Mouse (Mus musculus): ENCODE measurements at regions not wholly inside any gene's neighbourhood (a gene's known extent, or its start where the extent isn't known, plus 50 kb on each side); places are given as distances from the start of the nearest gene placed in this dataset.
"Not testable (repeated sequence)": the region's sequence is repeated elsewhere in the genome, so short reads cannot be mapped to it uniquely, and the experiment has no call there.

DNA sequence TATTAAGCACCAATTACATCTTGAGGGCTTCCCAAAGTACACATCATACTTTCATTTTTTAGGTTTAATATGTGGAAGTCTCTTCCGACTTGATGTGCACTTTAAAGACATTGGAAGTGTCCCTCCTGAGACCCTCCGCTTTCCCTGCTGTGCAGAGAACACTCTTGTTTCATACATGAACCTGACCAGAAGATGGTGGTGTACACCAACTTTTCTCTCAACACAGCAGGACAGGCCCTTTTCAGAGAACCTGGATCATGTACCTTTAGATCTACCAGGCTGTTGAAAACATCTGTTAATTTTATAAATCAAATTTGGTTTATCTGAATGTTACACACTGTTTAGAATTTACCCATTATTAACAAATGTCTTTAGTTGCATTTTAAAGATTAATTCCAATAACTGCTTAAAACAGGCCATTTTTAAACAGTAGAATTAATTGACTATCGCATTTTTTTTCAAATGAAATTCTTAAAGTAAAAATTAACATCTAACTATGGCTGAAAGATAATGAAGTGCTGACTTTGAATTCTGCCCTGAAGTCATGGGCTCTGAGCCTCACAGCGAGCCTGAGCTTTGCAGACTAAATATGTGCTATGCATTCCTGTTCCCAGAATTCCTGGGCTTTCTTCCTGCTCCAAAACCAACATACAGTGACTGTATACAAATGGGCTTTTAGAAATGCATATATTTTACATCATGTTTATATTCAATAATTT, 112.4 kb upstream of the Rasgrp1 start:
- 59% methylated on average over 4 of the region's 4 CpGs for WGBS
- ATAC-seq, result peak; percentile 55
- no peaks in the 10 kb centered on the region for H3K36me3 ChIP-seq

DNA sequence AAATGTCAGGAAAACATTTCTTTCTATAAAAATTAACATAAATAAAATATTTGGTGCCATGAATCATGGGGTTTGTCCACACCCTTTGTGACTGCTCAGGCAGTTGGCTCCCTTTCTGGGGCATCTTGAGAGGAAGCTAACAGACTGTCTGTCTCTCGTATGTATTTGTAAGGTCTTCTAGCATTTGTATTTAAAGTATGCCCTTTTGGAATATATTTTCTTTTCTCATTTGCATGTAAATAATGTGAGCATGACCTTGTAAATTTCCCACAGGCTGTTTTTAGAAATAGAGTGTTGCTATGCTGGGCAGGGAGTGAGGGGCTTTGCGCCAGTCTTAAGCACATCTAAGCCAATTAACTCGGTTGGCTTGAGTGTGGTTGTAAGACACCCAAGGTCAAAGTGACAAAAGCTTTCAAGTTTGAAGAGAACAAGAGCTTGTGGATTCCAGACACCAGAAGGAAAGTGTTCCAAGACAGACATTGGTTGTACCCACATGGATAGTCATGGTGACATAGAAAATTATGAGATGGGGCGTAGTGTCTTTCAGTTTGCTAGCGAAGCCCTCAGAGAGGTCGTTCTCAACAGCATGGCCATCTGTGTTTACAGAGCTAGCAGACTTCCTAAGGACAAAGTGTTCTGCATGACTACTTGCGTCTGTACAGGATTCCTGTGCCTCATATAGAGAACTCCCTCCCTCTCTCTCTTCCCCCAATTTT, 113.1 kb upstream of the Rasgrp1 start:
- no peak overlapping the region for H3K9ac ChIP-seq (replicated peaks)
- 0 out of 2 replicates have a peak, but pooled peaks cover 6% of the 10 kb centered on the region for H3K27me3 ChIP-seq
- no peak overlapping the region for H3K4me2 ChIP-seq (replicated peaks)
- 0 out of 2 replicates have a peak overlapping the region, but pooled peaks have one; percentile 30 for H3K27ac ChIP-seq
- 22% methylated on average over 7 of the region's 7 CpGs for WGBS
- H3K9me3 ChIP-seq, result no peaks in the 10 kb centered on the region
- ATAC-seq, result peak; percentile 85
- no peak overlapping the region for H3K4me3 ChIP-seq (replicated peaks)
- no peaks in the 10 kb centered on the region for H3K36me3 ChIP-seq
- H3K4me1 ChIP-seq (replicated peaks), result peaks cover 15% of the 10 kb centered on the region

More for the DNA sequence above, 112.4 kb upstream of the Rasgrp1 start:
- Histone ChIP-seq H3K9me3 (no peaks in the 10 kb centered on the region), H3K4me1 (replicated peaks) (peaks cover 15% of the 10 kb centered on the region), H3K9ac (replicated peaks) (no peak overlapping the region), H3K4me2 (replicated peaks) (no peak overlapping the region), H3K27me3 (0 out of 2 replicates have a peak, but pooled peaks cover 6% of the 10 kb centered on the region), H3K4me3 (replicated peaks) (no peak overlapping the region), H3K27ac (no peak overlapping the region)

- Histone ChIP-seq H3K4me2 (replicated peaks) (no peak overlapping the region), H3K27ac (0 out of 2 replicates have a peak overlapping the region, but pooled peaks have one; percentile 30), H3K36me3 (no peaks in the 10 kb centered on the region), H3K27me3 (0 out of 2 replicates have a peak, but pooled peaks cover 6% of the 10 kb centered on the region), H3K9ac (replicated peaks) (no peak overlapping the region), H3K4me3 (replicated peaks) (no peak overlapping the region), H3K9me3 (no peaks in the 10 kb centered on the region), H3K4me1 (replicated peaks) (peaks cover 15% of the 10 kb centered on the region)
- 52% methylated on average over 13 of the region's 13 CpGs for WGBS
- 0 out of 2 replicates have a peak, but pooled peaks have one; percentile 16 for ATAC-seq
These were observed 113.7 kb upstream of the Rasgrp1 start for GRCm38 (mm10) chr2:117456456-117457020.

DNA sequence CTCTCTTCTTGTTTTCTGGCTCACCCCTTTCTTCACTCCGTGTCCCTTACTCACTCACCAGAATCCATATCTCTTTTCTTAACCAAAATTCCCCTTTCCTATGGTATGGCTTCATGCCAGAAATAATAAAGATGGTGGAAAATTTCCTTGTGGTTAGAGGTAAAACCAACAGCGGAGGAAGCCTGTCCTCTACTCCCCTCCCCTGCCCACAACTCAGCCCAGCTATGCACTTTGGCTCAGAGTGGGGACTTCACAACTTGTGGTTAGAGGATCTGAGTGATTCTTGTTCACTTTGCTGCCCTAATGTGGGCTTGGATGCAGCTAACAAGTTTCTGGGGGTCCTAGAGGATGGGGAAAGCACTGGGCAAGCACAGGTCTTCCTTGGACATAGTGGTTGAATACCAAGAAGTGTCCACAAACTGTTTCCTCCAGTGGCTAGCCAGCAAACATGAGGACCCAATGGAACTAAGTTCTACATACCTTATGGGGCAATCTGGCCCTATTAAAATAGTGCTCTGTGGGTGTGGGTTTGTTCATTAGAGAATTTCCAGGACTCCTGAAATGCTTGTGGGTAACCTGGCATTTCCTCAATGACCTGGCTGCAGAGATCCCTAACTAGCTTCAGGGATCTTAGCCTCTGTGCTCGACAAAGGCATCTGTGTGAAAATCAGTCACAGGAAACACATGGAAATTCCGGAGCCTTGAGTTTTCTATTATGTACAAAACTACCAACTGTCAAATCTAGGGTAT, 118.9 kb upstream of the Rasgrp1 start:
- no peaks in the 10 kb centered on the region for H3K36me3 ChIP-seq
- H3K27ac ChIP-seq, result no peak overlapping the region
- peaks cover 3% of the 10 kb centered on the region; the same call in 1 of the 2 replicates for H3K4me1 ChIP-seq (replicated peaks)
- no peaks in the 10 kb centered on the region; the same call in 1 of the 2 replicates for H3K9me3 ChIP-seq
- no peak overlapping the region for H3K4me3 ChIP-seq (replicated peaks)
- WGBS, result 90% methylated on average over 4 of the region's 4 CpGs
- H3K4me2 ChIP-seq (replicated peaks), result no peak overlapping the region
- no peak for ATAC-seq
- H3K27me3 ChIP-seq, result 0 out of 2 replicates have a peak, but pooled peaks cover 6% of the 10 kb centered on the region
- no peak overlapping the region for H3K9ac ChIP-seq (replicated peaks)

DNA sequence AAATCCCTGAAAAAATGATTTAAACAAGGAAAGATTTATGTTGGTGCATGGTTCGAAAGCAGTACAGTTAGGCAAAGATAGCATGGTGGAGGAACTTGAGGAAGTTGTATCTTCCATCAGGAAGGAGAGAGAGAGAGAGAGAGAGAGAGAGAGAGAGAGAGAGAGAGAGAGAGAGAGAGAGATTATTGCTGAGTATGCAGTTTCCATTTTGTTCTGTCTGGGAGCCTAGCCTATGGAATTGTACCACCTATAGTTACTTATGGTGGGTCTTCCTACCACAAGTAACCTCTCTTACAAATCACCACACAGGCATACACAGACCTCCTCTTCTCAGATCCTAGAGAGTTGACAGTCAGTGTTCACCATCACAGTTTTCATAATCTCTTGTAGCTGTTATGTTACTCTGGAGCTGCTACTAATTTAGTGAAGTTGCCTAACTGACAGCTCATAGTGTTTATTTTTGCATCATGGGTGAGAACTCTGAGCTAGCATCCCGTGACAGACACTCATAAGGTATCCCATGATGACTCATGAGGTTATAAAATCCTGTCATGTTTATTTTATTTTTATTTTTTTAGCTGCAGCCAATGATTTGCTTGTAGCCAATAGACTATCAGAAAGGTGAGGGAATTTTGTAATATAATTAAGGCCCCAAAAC, 132.2 kb upstream of the Rasgrp1 start:
- H3K27me3 ChIP-seq, result no peaks in the 10 kb centered on the region
- WGBS, result 91% methylated on average over 2 of the region's 2 CpGs
- no peaks in the 10 kb centered on the region for H3K4me1 ChIP-seq (replicated peaks)
- no peak overlapping the region for H3K9ac ChIP-seq (replicated peaks)
- H3K36me3 ChIP-seq, result no peaks in the 10 kb centered on the region
- H3K4me2 ChIP-seq (replicated peaks), result no peak overlapping the region
- no peak overlapping the region for H3K4me3 ChIP-seq (replicated peaks)
- no peak for ATAC-seq
- H3K27ac ChIP-seq, result no peak overlapping the region
- H3K9me3 ChIP-seq, result no peaks in the 10 kb centered on the region

- no peaks in the 10 kb centered on the region for H3K9me3 ChIP-seq
- 43% methylated on average over 3 of the region's 3 CpGs for WGBS
- no peak overlapping the region for H3K9ac ChIP-seq (replicated peaks)
- H3K4me3 ChIP-seq (replicated peaks), result no peak overlapping the region
- no peaks in the 10 kb centered on the region for H3K27me3 ChIP-seq
- no peak for ATAC-seq
- H3K4me1 ChIP-seq (replicated peaks), result no peaks in the 10 kb centered on the region
- H3K4me2 ChIP-seq (replicated peaks), result no peak overlapping the region
- no peak overlapping the region for H3K27ac ChIP-seq
- no peaks in the 10 kb centered on the region for H3K36me3 ChIP-seq
These were observed 132.8 kb upstream of the Rasgrp1 start for GRCm38 (mm10) chr2:117475561-117475960.

DNA sequence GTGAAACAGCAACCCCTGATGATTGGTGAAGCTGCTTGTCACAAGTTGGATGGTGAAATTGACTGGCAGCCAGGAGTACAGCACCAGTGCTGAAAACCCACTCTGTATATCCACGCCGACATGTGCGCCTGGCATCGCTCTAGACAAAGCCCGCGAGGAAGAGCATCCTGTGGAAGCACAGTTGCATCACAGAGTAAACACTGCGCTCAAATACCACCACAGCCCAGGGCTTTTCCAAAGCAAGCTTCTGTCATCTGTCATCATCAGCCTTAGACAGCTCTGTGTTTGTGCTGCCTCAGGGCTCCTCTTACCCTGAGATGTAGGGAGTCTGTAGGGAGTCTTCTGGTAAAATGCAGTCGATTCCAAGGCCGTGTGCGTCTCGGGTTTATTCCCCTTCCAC, 134.7 kb upstream of the Rasgrp1 start:
- ATAC-seq; H3K4me3 ChIP-seq (replicated peaks); H3K9ac ChIP-seq (replicated peaks); H3K4me1 ChIP-seq (replicated peaks); H3K9me3 ChIP-seq; H3K36me3 ChIP-seq; H3K4me2 ChIP-seq (replicated peaks); H3K27ac ChIP-seq; H3K27me3 ChIP-seq: not testable (repeated sequence)
- WGBS, result 91% methylated on average over 11 of the region's 11 CpGs

DNA sequence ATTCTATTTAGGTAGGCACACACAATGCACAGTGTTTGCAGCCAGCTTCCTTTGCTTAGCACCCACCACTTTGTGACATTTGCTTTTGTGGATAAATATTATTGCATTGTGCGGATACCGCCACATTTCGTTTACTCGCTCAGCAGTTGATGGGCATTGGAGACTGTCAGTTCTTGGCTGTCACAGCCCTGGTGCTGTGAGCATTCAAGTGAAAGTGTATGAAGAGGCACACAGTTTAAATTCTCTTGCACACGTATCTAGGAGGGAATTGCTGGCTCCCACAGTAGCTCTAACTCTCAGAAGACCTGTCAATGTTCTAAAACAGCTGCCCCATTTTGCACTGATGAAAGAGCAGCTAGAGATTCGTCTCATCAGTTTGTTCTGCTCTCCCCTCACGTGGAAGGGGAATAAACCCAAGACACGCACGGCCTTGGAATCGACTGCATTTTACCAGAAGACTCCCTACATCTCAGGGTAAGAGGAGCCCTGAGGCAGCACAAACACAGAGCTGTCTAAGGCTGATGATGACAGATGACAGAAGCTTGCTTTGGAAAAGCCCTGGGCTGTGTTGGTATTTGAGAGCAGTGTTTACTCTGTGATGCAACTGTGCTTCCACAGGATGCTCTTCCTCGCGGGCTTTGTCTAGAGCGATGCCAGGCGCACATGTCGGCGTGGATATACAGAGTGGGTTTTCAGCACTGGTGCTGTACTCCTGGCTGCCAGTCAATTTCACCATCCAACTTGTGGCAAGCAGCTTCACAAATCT, 136.6 kb upstream of the Rasgrp1 start:
- H3K4me1 ChIP-seq (replicated peaks); H3K36me3 ChIP-seq; H3K27me3 ChIP-seq; H3K9ac ChIP-seq (replicated peaks); H3K27ac ChIP-seq; H3K4me3 ChIP-seq (replicated peaks); ATAC-seq; H3K4me2 ChIP-seq (replicated peaks); H3K9me3 ChIP-seq: not testable (repeated sequence)
- 83% methylated on average over 16 of the region's 16 CpGs for WGBS

- Histone ChIP-seq H3K9me3 (no peaks in the 10 kb centered on the region), H3K27ac (no peak overlapping the region), H3K9ac (replicated peaks) (no peak overlapping the region), H3K27me3 (no peaks in the 10 kb centered on the region), H3K4me1 (replicated peaks) (no peaks in the 10 kb centered on the region), H3K4me3 (replicated peaks) (no peak overlapping the region), H3K36me3 (no peaks in the 10 kb centered on the region), H3K4me2 (replicated peaks) (no peak overlapping the region)
- whole genome bisulfite sequencing, result 96% methylated on average over 2 of the region's 2 CpGs
- no peak for ATAC-seq
These were observed 143.6 kb upstream of the Rasgrp1 start for GRCm38 (mm10) chr2:117486447-117486846.

GRCm38 (mm10) chr2:117498565-117498964, 155.8 kb upstream of the Rasgrp1 start:
- Histone ChIP-seq H3K27me3 (no peaks in the 10 kb centered on the region), H3K27ac (no peak overlapping the region), H3K4me1 (replicated peaks) (no peaks in the 10 kb centered on the region), H3K9ac (replicated peaks) (no peak overlapping the region), H3K9me3 (no peaks in the 10 kb centered on the region), H3K4me2 (replicated peaks) (no peak overlapping the region), H3K36me3 (no peaks in the 10 kb centered on the region), H3K4me3 (replicated peaks) (no peak overlapping the region)
- no peak for ATAC-seq
- 91% methylated on average over 5 of the region's 5 CpGs for WGBS

DNA sequence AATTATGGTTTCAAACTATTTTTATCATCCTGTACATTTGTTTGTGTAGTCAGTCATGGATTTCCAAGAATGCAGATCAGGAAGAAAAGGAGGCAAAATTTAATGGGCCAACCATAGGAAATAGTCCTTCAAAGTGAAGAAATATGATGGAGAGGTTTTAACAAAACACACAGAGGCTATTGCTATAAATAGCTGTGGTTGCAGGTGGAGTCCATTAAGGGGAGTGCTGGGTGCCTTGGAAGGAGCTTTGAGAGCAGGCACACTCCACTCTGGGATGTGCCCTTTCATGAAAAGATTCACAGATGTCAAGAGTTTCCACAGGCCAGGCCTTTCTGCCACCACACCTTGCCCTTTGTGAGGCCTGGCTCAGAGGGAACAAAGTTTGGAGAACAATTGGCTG, 159.8 kb upstream of the Rasgrp1 start:
- no peak for ATAC-seq
- no peak overlapping the region for H3K4me3 ChIP-seq (replicated peaks)
- H3K27ac ChIP-seq, result no peak overlapping the region
- no peaks in the 10 kb centered on the region for H3K9me3 ChIP-seq
- H3K9ac ChIP-seq (replicated peaks), result no peak overlapping the region
- no peaks in the 10 kb centered on the region for H3K36me3 ChIP-seq
- no peaks in the 10 kb centered on the region for H3K4me1 ChIP-seq (replicated peaks)
- no peaks in the 10 kb centered on the region for H3K27me3 ChIP-seq
- H3K4me2 ChIP-seq (replicated peaks), result no peak overlapping the region

Measured in midbrain, embryonic 13.5 days (tissue).